Mouse (Mus musculus): Measurements from ENCODE around the gene Grcc10.

The Grcc10 gene

DNA sequence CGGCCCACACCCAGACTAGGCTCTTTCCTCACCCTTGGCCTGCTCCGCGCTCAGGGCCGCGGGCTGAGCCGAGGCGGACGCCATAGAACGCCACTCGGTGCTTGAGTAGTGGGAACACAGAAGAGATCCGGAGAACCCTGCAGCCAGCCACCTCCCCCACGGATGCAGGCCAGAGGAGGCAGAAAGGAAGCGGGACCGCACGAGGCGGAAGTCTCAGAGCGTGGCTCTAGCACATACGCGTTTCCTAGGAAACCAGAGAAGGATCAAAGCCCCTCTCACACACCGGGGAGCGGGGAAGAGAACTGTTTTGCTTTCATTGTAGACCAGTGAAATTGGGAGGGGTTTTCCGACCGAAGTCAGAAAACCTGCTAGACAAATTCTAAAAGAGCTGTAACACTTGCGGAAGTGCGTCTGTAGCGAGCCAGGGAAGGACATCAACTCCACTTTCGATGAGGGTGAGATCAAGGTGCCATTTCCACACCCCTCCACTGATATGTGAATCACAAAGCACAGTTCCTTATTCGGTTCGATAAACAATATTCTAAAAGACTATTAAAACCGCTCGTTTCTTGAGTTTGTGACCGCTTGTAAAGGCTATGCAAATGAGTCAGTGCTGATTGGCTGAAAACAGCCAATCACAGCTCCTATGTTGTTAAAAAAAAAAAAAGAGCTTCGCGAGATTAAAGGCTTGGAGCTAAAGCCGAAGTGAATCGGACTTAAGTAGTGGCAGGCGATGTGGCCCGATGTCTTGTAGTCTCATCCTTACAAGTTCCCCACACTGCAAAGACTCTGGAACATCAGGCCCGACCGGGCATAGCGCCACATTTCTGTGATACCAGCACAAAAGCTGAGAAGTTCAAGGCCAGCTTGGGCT is at the start of gene Grcc10:
Grcc10 (minus strand) TSS at position 487 of the 874 bp plus-strand sequence.
- peak; percentile 95 for DNase-seq (ENCODE audit: low spot score)

DNA sequence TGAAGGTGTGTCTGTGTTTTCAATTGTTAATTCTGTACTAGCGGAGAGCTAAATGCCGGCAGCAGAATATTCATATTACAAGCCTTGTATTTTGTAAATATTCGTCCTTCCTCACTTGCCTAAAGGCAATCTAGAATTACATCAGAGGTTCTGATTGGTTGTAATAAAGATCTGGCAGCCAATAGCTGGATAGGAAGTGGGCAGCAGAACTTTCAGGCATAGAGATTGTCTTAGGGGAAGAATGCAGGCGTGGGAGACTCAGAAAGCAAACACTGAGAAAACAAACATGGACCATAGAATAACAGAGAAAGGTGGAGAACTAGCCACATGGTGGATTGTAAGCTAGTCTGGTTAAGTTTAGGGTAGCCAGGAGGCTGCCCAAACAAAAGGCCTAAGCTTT is 48.9 kb upstream of the Grcc10 start:
- no peak for DNase-seq (ENCODE audit: low spot score)

DNA sequence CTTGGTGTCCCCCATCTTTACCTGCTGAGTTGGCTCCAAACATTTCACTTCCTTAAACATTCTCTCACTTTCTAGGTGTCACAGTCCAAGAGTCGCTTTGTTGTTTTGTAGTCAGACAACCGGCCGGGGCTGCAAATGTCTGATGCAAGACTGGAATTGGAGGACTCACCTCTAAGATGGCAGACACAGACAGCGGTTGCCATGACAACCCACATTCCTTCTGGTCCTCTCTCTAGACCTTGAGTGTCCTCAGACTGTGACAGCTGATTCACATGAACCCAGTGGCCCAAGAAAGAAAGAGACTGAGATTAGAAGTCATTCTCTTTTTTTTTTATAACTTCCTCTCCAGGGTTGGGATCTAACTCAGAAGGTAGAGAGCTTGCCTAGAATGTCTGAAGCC is 48.3 kb upstream of the Grcc10 start:
- DNase-seq (ENCODE audit: low spot score), result no peak

DNA sequence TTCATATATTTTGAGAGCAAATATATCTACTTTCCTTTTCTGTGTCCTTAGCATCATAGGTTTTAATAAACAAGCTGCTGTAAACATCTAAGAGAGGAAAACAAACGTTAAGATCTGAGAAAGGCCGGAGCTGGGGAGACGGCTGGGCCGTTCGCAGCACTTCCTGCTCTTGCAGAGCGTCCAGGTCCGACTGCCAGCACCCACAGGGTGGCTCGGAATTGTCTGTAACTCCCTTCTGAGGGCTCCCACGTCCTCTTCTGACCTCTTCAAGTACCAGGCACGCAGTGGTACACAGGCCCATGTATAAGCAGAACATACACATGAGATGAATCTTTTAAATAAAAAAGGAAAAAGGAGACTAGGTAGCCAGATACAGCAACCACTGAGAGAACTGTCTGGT is 46.5 kb upstream of the Grcc10 start:
- no peak for DNase-seq (ENCODE audit: low spot score)

DNA sequence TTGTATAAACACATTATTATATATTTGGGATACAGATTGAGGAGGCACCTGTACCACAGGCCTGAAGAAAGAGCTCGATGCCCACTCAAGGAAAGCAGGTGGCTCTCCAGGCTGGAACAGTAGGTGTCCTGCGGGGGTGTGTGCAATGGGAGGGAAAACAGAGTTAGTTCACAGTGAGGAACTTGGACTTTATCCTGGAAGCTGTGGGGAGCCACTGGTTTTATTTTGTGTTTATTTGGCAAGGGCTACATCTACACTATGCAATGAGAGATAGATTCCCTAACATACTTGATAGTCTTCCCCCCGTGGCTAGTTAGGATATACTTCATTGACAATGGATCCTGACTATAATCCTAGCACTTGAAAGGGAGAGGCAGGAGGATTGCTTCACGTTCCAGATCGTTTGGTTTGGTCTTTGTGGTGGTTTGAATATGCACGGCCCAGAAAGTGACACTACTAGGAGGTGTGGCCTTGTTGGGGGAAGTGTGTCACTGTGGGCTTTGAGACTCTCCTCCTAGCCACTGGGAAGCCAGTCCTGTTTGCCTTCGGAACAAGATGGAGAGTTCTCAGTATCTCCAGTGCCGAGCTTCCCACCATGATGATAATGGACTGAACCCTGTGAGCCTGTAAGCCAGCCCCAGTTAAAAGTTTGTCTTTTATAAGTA is 45.7 kb upstream of the Grcc10 start:
- DNase-seq (ENCODE audit: low spot score), result no peak

DNA sequence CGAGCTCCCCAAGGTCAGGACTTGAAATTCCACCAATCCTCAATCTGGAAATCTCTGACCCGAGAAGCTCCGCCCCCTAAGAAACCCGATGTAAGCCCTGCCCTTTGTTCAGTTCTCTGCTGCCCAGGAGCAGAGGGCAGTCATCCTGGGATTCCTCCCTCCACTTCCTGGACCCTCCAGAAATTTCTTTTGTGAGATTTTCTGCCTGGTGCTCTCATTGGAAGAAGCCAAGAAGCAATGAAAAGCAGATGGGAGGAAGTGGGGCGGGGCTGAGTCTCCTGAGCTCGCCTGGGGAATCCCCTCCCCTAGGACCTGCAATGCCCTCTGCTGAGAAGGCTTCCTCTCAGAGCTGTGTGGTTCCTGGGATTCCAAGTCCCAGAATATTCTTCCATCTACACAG is 41.3 kb upstream of the Grcc10 start:
- DNase-seq (ENCODE audit: low spot score), result peak; percentile 67

DNA sequence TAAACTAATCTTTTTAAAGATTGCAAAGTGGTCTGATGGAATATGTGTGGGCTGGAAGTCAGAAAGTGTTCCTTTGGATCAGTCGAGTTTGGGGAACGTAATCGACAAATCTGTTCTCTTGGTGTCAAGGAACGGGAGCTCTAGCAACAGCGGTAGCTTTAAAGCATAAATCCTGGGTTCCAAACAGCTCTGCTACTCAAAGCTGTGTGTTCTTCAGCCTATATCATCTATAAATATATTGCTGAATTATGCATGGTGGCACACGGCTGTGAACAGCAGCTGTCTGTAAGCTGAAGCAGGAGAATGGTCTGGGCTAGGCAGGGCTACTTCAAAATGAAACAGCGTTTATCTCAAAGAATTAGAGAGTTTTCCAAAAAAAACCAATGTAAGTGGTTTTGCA is 39.7 kb upstream of the Grcc10 start:
- no peak for DNase-seq (ENCODE audit: low spot score)

DNA sequence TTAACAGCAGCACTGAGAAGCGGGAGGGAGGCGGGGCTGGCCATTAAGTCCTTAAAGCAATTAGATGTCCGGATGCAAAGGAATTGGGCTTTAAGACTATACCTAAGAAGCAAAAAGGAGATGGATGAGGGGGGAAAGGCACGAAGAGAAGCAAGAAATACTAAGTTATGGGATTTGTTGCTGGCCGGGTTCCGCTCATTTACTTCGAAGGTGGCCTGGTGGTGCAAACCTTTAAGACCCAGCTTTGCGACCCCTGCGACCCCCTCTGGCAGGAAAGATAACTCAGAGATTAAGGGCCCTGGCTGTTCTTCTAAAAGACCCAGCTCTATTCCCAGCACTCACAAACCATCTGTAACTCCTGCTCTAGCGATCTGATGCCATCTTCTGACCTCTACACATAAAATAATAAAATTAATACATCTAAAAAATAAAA is 38.8 kb upstream of the Grcc10 start:
- DNase-seq (ENCODE audit: low spot score), result no peak

DNA sequence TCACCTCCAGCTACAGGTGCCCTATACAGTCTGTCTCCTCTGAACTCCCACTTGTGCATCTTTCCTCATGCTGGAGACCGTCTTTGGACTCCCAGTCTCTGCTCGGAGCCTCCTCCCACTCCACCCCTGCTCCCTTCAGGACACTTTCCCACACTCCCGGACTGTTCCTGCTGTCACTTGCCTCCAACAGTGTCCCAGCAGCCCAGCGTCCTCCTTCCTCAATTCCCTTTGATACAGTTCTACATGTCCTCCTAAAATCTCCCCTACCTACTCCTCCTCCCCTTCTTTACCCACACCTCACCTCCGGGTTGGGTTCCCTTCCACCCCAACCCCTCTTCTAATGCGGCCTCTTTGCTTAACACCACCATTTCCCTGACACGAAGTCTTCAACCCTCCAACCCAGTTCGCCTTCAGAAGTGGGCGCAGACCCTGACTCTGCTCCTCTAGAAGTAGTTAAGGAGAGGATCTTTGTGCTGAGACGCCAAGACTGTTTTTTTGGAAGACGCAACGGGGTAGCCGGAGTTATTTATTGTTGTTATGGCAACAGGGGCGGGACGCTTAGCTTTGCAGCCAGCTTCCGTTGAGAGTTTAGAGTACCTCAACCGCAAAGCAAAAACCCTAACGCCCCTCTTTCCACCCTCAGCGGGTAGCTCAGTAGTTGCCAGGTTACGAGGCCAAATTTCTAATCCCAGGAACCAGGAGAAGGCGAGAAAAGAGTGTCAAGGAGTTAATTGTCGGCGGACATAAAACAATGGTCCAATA is 38.2 kb upstream of the Grcc10 start, which contains the start of gene Lrrc23:
Lrrc23 (minus strand) TSS at position 506 of the 762 bp plus-strand sequence.
- no peak for DNase-seq (ENCODE audit: low spot score)

DNA sequence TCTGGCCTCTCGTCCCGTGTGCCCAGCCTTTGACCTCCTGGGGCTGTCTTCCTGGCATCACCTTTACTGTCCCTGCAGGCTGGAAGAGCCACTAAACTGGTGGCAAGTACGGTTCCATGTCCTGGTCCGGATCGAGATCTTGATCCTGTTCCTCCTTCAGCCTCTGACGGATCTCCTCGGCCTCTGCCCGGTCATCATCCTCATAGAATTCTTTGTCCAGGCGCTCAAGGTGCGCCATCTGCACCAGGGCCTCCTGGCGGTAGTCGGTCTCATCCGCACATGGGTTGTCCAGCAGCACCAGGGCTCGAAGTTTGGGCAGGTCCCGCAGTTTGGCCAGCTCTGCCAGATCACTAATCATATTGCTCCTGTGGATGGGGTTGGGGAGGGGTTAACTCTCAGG is 29.3 kb upstream of the Grcc10 start:
- DNase-seq (ENCODE audit: low spot score), result no peak

DNA sequence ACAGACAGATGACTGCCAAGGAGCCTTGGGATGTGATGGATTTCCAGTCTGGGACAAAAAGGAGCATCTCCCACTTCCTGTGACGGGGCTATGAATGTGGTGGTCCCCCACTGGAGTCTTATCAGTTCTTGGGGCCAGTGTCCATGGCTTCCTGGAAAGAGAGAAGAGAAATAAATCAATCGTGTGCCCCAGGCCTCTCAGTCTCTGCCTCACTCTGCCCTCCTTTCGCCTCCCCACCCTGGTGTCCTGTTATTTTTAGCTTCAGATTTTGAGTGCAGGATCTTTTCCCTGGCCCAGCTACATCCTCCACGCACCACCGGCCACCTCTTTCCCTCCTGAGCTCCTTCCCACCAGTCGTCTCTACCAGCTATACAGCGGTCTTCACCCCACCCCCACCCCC is 28.8 kb upstream of the Grcc10 start:
- DNase-seq (ENCODE audit: low spot score), result no peak

DNA sequence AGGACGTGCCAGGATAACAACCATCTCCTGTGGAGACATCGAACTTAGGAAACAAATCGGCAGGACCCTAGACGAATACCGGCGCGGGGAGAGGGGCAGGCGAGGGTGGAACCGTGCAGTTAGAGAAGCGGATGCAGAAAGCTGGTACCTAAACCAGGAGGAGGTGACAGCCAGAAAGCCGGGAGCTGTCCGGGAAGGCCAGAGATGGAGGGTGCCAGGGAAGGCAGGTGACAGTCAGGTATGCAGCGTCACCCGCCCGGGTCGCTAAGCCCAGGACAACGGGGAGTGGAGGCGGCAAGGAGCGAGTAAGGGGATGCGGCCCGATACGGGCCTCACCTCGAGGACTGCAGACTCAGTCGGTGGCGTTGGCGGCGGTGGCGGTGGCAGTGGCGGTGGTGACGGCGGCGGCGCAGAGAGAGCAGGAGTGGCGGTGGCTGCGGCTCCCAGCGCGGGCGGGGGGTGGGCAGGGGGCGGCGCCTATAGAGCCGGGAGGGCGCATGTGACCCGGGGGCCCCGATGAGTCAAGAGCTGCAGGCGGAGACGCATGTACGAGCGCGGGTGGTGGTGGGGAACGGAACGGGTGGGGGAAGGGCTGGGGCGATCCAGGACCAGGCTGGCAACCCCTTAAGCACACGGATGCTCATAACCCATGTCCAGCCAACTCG is 28.1 kb upstream of the Grcc10 start, which contains the start of gene Eno2:
Eno2 (minus strand) TSS at position 573 of the 665 bp plus-strand sequence.
- peak; percentile 73 for DNase-seq (ENCODE audit: low spot score)

DNA sequence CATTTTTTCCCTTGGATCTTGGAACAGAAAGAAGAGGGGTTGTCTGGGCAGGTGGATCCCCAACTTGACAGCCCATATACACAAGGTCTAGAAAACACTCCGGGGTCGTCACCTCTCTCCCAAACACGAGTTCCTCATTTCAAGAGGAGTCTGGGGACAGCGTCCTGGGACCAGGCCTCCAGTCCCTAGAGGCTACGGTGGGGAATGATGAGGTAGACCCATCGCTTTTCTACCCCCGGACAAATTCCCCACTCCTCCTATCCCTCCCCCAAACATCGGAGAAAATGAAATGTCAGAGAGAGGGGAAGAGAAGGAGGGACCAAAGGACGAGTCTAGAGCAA is 27.5 kb upstream of the Grcc10 start:
- DNase-seq (ENCODE audit: low spot score), result peak; percentile 18

DNA sequence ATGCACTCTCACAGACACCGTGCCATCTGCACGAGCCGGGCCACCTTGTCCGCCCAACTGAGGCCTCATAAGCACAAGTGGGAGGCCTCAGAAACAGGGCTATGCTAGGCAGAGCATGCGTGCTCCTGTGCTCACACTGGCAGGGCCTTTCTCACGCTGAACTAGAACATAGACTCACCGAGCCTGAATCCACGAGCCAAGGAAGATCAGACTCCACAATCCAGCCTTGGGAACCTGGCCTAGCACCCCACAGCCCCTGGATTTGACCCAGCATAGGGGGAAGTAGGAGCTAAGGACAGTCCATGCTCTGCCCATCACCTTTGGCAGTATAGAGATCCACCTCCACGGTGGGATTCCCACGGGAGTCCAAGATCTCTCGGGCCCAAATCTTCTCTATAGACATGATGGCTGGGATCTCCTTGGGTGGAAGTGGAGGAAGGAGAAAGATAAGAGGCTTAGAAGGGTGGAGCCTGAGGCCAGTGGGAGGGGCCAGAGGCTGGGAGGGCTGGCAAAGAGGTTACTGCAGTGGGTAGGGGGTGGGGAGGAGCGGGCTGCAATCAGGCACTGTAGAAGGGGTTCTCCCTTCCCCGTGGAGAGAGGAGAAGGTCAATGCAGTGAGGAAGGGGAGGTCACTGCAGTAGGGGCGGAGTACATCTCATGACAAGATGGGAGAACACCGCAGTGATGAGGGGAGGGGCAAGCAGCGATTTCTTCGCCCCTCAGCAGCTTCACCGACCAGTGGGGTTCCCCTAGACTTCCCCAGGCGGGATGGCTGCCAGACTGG is 26.9 kb upstream of the Grcc10 start:
- DNase-seq (ENCODE audit: low spot score), result peak; percentile 12

DNA sequence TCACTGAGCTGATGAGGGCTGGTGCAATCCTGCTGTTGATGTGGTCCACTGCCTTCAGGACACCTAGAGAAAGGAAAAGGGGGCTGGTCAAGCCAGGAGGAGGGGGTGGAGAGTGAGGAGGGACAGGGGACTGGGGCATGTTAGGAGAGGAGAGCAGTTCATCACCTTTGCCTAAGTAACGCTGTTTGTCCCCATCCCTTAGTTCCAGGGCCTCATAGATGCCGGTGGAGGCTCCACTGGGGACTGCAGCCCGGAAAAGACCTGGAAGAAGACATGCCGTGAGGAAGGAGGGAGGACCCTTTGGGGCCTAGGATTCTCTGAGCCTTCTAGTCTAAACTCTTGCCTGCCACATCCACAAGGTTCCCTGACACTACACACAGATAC is 26.4 kb upstream of the Grcc10 start:
- no peak for DNase-seq (ENCODE audit: low spot score)

DNA sequence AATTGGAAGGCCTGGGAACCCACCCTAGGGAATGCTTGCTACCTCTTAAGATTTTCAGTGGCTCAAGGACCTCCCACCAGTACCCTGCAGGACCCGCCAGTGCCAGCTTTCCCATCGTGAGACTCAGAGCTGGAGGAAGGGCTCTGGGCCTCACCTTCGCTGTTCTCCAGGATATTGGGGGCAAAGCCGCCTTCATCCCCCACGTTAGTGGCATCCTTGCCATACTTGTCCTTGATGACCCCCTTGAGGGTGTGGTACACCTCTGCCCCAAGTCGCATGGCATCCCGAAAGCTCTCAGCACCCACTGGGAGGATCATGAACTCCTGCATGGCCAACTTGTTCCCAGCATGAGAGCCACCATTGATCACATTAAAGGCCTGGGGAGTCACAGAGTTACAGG is 24.8 kb upstream of the Grcc10 start:
- DNase-seq (ENCODE audit: low spot score), result no peak

DNA sequence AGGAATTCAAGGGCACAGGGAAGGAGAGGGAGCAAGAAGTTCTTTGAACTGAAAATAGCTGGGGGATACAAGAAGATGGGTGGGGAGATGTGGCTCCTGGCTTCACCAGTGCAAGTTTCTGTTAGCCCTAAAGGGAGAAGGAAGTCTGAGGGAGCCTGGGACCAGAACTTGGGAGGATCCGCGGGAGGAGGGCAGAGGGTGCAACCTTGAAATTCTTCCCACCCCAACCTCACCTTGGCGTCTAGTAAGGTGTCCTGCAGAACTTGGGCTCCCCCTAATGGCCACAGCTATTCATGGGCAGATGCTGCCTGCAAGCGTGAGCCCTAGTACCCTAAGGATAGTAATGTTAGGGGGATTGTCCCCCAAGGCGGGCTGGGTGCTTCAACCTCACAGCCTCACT is 18.1 kb upstream of the Grcc10 start:
- DNase-seq (ENCODE audit: low spot score), result peak; percentile 84

DNA sequence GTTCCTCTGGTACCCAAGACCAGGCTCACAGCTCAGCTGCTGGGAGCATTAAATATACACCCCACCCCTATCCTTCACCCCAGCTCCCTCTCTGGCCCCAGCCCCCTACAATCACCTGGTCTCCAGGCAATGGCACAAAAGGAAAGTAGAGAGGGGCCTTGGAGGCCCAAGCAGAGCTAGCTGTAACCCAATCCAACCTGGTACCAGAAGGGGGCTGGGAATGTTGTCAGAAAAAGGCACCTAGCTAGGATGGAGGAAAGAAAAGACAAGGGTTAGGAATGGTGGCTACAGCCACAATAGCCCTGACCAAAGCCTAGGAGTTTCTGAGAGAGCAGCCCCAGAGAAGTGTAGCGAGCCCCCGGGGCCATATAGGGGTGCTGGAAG is 17.7 kb upstream of the Grcc10 start:
- DNase-seq (ENCODE audit: low spot score), result no peak

DNA sequence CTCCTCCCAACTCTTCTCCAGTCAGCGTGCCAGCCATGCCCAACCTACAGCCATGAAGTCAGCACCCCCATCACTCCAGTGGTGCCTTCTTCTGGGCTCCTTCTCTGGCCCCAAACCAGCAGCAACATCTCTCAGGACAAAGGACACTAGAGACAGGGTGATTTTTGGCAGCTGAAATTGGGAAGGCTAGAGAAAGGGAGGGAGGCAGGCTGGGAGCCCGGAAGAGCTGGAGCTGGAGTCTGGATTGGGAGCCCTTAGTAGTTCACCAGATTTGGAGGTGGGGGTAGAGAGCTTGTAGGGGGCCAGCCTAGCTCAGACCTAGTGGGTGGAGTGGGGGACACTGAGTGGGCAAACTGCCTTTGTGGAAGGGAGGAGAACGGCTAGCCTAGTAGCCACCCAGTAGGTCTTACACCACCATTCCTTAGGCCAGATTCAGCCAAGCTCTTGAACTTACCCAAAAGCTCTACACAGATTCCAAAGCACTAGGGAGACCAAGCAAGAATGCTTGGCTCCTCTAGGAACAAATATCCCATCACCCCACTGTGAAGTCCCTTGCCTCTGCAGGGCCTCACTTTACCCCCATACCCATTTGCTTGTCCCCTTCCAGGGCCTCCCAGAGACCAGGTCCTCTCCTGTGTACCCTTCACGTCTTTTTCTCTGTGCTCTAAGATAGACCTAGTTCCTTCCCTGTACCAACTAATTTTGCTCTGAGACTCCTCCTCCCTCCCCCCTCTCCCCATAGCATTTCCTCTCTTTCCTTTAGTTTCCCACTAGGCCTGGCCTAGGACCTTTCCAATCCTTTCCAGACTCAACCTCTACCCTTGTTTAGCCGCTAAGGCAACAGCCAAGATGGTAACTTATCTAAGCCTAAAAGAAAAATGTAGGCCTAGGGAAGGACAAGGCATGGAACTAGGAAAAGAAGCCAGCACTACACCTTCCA is 17.0 kb upstream of the Grcc10 start:
- DNase-seq (ENCODE audit: low spot score), result peak; percentile 53

DNA sequence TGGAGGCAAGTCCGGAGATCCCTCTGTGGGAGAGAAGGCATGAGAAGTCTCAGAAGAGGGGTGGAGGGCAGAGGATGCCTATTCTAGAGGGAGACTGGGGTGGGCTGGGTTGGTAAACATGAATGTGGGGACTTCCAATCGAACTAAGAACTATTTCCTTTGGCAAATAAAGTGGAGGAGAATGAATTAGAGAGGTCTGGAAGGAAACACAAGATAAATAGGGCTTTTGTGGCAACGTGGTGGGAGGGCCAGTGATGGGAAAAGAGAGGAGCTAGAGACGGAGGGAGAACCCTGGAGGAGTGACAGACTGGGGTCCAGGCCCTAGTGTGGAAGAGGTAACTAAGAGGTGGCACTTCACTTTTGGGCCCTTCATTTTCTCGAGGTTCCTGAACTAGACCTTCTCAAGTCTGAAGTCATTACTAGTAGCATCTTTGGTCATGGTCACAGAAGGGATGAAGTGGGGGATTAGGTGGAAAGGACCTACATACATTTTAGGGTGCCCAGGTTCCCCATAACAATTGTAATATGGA is 16.2 kb upstream of the Grcc10 start:
- no peak for DNase-seq (ENCODE audit: low spot score)
